Mouse (Mus musculus) heart, embryonic 12.5 days (tissue): ENCODE results near the gene Olfr575. TPM values are rescaled to one million over a fixed set of nuclear protein-coding genes. Genes with fewer than 3 reads are reported as not detected.

Experiments
- ATAC-seq: fragments of 200-750 bp; cut with Nextera tagmentation; 2 replicates; pipeline ENCODE4 v1.8.0; 2017; ENCODE audit warnings: moderate TSS enrichment, moderate library complexity; ENCODE audit not compliant: insufficient number of reproducible peaks, low FRiP score
- H3K27ac ChIP-seq: fragments of 300-500 bp; sonication (generic); 2 replicates; pipeline ENCODE4 v1.5.1; 2016; ENCODE audit warnings: mild to moderate bottlenecking, moderate library complexity; ENCODE audit not compliant: poor library complexity, severe bottlenecking
- H3K27me3 ChIP-seq: fragments of 300-500 bp; sonication (generic); replicated peaks from 2 replicates; pipeline ENCODE4 v1.6.1; 2016; ENCODE audit warnings: mild to moderate bottlenecking, moderate library complexity
- H3K36me3 ChIP-seq: fragments of 300-500 bp; sonication (generic); 2 replicates; pipeline ENCODE4 v1.6.1; 2016; ENCODE audit warnings: mild to moderate bottlenecking, moderate library complexity
- H3K4me1 ChIP-seq: fragments of 300-500 bp; sonication (generic); replicated peaks from 2 replicates; pipeline ENCODE4 v1.6.1; 2016; ENCODE audit warnings: mild to moderate bottlenecking
- H3K4me2 ChIP-seq: fragments of 300-500 bp; sonication (generic); 2 replicates; pipeline ENCODE4 v1.6.1; 2016; ENCODE audit warnings: mild to moderate bottlenecking, moderate library complexity
- H3K4me3 ChIP-seq: fragments of 300-500 bp; sonication (generic); 2 replicates; pipeline ENCODE4 v1.5.1; 2016; ENCODE audit warnings: mild to moderate bottlenecking
- H3K9ac ChIP-seq: fragments of 300-500 bp; sonication (generic); 2 replicates; pipeline ENCODE4 v1.6.1; 2016; ENCODE audit warnings: mild to moderate bottlenecking, moderate library complexity
- H3K9me3 ChIP-seq: fragments of 300-500 bp; sonication (generic); replicated peaks from 2 replicates; pipeline ENCODE4 v1.6.1; 2016; ENCODE audit warnings: mild to moderate bottlenecking, moderate library complexity
- WGBS: fragments of 180-500 bp; shearing (Covaris S2); methylation state at CpG from one replicate; pipeline ENCODE4 v1.1.7; 2016; 5-methylcytosine and 5-hydroxymethylcytosine counted together
- polyA plus RNA-seq: library from polyadenylated mRNA; unstranded; fragments of >200 nt; fragmentation: Nextera tagmentation; extraction: Ambion mirVana; gene quantifications from 2 replicates; pipeline ENCODE4 v1.2.1, GENCODE M21; 2016

The Olfr575 gene
- polyA plus RNA-seq, 1 experiment from 2014 or later, result not detected

DNA sequence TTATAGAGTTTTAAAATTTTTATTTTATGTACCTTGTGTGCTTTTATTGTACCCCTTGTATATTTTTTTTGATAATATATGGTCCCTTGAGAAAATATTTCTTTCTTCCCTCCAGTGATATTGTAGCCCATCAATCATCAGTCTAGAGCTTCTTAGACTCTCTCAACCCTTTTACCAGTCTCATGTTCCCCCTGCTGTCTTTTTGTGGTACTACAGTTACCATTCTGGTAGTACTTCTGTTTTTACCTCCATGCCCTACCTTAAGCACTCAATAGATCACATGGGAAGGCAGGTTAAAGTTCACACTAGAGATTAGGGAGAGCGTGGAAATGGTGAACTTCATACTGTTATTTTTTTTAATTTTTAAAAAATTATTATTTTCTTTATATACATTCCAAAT is 38.9 kb downstream of the Olfr575 start:
- Histone ChIP-seq H3K9me3 (no peaks in the 10 kb centered on the region), H3K4me3 (no peak overlapping the region), H3K4me2 (no peak overlapping the region), H3K4me1 (0 out of 2 replicates have a peak, but pooled peaks cover 6% of the 10 kb centered on the region), H3K9ac (no peak overlapping the region), H3K36me3 (no peaks in the 10 kb centered on the region), H3K27me3 (no peaks in the 10 kb centered on the region), H3K27ac (no peak overlapping the region)
- 11% methylated on average over 1 of the region's 1 CpGs for WGBS
- ATAC-seq, result peak; percentile 66

DNA sequence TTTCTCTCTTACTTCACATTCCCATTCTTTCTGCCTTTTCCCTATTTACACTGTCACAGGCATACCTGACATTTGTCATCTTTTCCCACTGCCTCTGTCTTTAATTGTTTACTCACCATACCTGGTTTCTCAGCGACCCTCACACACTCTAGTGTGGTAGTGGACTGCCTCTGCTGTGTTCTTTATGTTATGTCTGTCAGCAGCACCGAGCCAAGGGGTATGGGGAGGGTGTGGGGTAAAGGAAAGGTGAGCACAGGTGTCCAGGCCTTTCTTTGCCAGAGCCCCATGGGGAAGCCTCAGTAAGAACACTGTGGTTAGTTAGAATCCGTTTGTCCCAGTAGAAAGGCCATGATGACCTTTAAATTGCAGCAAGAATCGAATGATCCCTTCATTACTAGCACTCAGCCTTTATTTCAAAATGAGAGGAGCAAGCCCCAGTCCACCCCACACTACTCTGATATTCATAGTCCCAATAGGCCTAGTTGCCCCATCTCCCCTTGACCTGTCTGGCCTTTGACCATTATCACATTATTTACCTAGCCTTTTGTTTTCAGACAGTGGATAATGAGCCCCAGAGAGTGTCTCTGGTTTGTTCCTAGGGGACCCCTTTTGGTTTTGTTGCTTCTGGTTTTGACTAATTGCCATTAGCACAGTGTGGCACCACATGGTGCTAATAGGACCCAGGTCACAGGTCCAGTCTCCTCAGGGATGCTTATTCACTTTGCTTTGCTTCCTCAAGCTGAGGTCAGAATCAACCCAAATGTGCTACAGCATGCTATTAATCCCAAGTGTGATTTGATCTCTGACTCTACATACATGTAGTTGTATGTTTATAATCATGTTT is 41.3 kb downstream of the Olfr575 start, which contains the start of gene Olfr571:
Gene Olfr571, minus strand, starts transcription at position 505 of the 844 bp plus-strand sequence.
- Histone ChIP-seq H3K9ac (no peak within 1 kb of the TSS), H3K4me3 (no peak within 1 kb of the TSS), H3K4me1 (0 out of 2 replicates have a peak, but pooled peaks cover 8% of the 10 kb centered on the region), H3K27ac (no peak within 1 kb of the TSS), H3K9me3 (no peaks in the 10 kb centered on the region), H3K27me3 (no peaks in the 10 kb centered on the region), H3K4me2 (no peak within 1 kb of the TSS), H3K36me3 (no peaks in the 10 kb centered on the region)
- ATAC-seq, result no peak
- WGBS, result 59% methylated on average over 4 of the region's 4 CpGs

DNA sequence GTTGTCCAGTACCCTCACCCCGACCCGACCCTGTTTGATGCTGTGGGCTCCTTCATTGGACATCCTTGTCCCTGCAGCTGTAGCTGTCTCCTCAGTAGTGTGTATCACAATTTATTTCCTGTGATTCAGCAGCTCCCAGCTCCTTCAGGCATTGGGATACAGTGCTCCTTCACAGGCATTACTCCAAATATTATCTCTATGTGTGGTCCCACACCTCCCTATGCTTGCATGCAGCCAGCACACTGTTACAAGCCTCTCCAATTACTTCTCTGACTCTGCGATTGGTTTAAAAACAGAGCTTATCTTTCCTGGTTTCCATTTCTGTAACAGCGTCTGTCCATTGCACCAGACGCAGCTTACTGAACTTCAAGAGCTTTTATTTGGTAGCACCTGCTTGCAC is 42.2 kb downstream of the Olfr575 start:
- H3K4me3 ChIP-seq, result no peak overlapping the region
- H3K9me3 ChIP-seq, result no peaks in the 10 kb centered on the region
- H3K27ac ChIP-seq, result no peak overlapping the region
- H3K4me2 ChIP-seq, result no peak overlapping the region
- 0 out of 2 replicates have a peak, but pooled peaks cover 8% of the 10 kb centered on the region for H3K4me1 ChIP-seq
- no peak overlapping the region for H3K9ac ChIP-seq
- 30% methylated on average over 5 of the region's 5 CpGs for WGBS
- H3K36me3 ChIP-seq, result no peaks in the 10 kb centered on the region
- H3K27me3 ChIP-seq, result no peaks in the 10 kb centered on the region
- no peak for ATAC-seq

DNA sequence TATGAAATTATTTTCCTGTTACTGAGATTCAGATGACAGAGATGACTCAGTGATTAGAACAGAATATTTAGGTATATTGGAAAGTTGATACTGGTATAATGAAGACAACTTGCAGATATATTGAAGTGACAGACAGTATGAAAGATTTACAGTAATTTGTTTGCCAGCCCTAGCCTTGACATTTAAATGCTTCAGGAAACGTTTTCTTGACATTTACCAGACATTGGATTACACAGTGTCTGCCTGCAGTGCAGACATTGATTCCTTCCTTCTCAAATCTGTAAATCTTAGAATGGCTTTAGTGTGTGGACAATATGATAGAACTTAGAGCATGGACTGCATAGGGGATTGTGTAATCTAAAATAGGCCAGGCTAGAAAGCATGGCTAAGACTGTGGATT is 43.3 kb downstream of the Olfr575 start:
- H3K36me3 ChIP-seq, result no peaks in the 10 kb centered on the region
- no peaks in the 10 kb centered on the region for H3K9me3 ChIP-seq
- H3K4me2 ChIP-seq, result no peak overlapping the region
- no peak for ATAC-seq
- H3K4me1 ChIP-seq, result 0 out of 2 replicates have a peak, but pooled peaks cover 8% of the 10 kb centered on the region
- 28% methylated on average over 1 of the region's 1 CpGs for WGBS
- no peak overlapping the region for H3K4me3 ChIP-seq
- no peak overlapping the region for H3K9ac ChIP-seq
- no peaks in the 10 kb centered on the region for H3K27me3 ChIP-seq
- no peak overlapping the region for H3K27ac ChIP-seq

Other genes starting within 250 kb of the Olfr575 start
- not detected in 2 replicates for gene Olfr33, start 239.7 kb downstream of the Olfr575 start, polyA plus RNA-seq
- gene Olfr559, start 231.3 kb downstream of the Olfr575 start, polyA plus RNA-seq, result not detected in 2 replicates
- not detected in 2 replicates for gene Olfr560, start 199.4 kb downstream of the Olfr575 start, polyA plus RNA-seq
- not detected in 2 replicates for gene Olfr78, start 199.3 kb downstream of the Olfr575 start, polyA plus RNA-seq
- not detected in 2 replicates for gene Olfr561, start 187.6 kb downstream of the Olfr575 start, polyA plus RNA-seq
- not detected in 2 replicates for gene Olfr564, start 155.3 kb downstream of the Olfr575 start, polyA plus RNA-seq
- gene Olfr566, start 100.0 kb downstream of the Olfr575 start, polyA plus RNA-seq, result not detected in 2 replicates
- gene Olfr568, start 81.7 kb downstream of the Olfr575 start, polyA plus RNA-seq, result not detected in 2 replicates
- gene Olfr569, start 67.9 kb downstream of the Olfr575 start, polyA plus RNA-seq, result not detected in 2 replicates
- gene Olfr570, start 64.2 kb downstream of the Olfr575 start, polyA plus RNA-seq, result not detected in 2 replicates
- not detected in 2 replicates for gene Olfr571, start 41.2 kb downstream of the Olfr575 start, polyA plus RNA-seq
- not detected in 2 replicates for gene Olfr572, start 34.4 kb downstream of the Olfr575 start, polyA plus RNA-seq
- not detected in 2 replicates for gene Olfr573-ps1, start 16.2 kb downstream of the Olfr575 start, polyA plus RNA-seq
- gene Olfr574, start 10.3 kb downstream of the Olfr575 start, polyA plus RNA-seq, result not detected in 2 replicates
- not detected in 2 replicates for gene Olfr576, start 3.9 kb upstream of the Olfr575 start, polyA plus RNA-seq
- not detected in 2 replicates for gene Olfr577, start 17.2 kb upstream of the Olfr575 start, polyA plus RNA-seq
- gene Olfr578, start 30.5 kb upstream of the Olfr575 start, polyA plus RNA-seq, result not detected in 2 replicates
- gene Olfr582, start 79.2 kb upstream of the Olfr575 start, polyA plus RNA-seq, result not detected in 2 replicates
- not detected in 2 replicates for gene Olfr583, start 92.5 kb upstream of the Olfr575 start, polyA plus RNA-seq
- gene Olfr584, start 123.1 kb upstream of the Olfr575 start, polyA plus RNA-seq, result not detected in 2 replicates
- gene Olfr585, start 138.9 kb upstream of the Olfr575 start, polyA plus RNA-seq, result not detected in 2 replicates
- not detected in 2 replicates for gene Olfr586, start 166.9 kb upstream of the Olfr575 start, polyA plus RNA-seq
- not detected in 2 replicates for gene Olfr588-ps1, start 182.1 kb upstream of the Olfr575 start, polyA plus RNA-seq
- gene Olfr589, start 197.6 kb upstream of the Olfr575 start, polyA plus RNA-seq, result not detected in 2 replicates
- gene Olfr591, start 219.6 kb upstream of the Olfr575 start, polyA plus RNA-seq, result not detected in 2 replicates
- gene Olfr592, start 226.0 kb upstream of the Olfr575 start, polyA plus RNA-seq, result not detected in 2 replicates